Mouse (Mus musculus) stomach, embryonic 15.5 days (tissue): Measurements from ENCODE around the gene Car4. TPM values are rescaled to one million over a fixed set of nuclear protein-coding genes. Genes with fewer than 3 reads are reported as not detected.

Source experiments
- ATAC-seq: fragments of 200-750 bp; cut with Nextera tagmentation; 2 replicates; pipeline ENCODE4 v1.8.0; 2017; ENCODE audit warnings: low read depth, moderate number of reproducible peaks, moderate TSS enrichment; ENCODE audit not compliant: insufficient read depth, low FRiP score
- H3K27ac ChIP-seq: fragments of 300-500 bp; sonication (generic); 2 replicates; pipeline ENCODE4 v1.5.1; 2015; ENCODE audit warnings: mild to moderate bottlenecking, inconsistent platforms
- H3K27me3 ChIP-seq: fragments of 300-500 bp; sonication (generic); replicated peaks from 2 replicates; pipeline ENCODE4 v1.6.1; 2015; ENCODE audit warnings: inconsistent platforms
- H3K36me3 ChIP-seq: fragments of 300-500 bp; sonication (generic); 2 replicates; pipeline ENCODE4 v1.6.1; 2015; ENCODE audit warnings: inconsistent platforms
- H3K4me1 ChIP-seq: fragments of 300-500 bp; sonication (generic); 2 replicates; pipeline ENCODE4 v1.6.1; 2015; ENCODE audit warnings: inconsistent platforms
- H3K4me2 ChIP-seq: fragments of 300-500 bp; sonication (generic); 2 replicates; pipeline ENCODE4 v1.6.1; 2015; ENCODE audit warnings: mild to moderate bottlenecking, inconsistent platforms
- H3K4me3 ChIP-seq: fragments of 300-500 bp; sonication (generic); replicated peaks from 2 replicates; pipeline ENCODE4 v1.5.1; 2015; ENCODE audit warnings: inconsistent platforms
- H3K9ac ChIP-seq: fragments of 300-500 bp; sonication (generic); 2 replicates; pipeline ENCODE4 v1.6.1; 2015; ENCODE audit warnings: inconsistent platforms
- H3K9me3 ChIP-seq: fragments of 300-500 bp; sonication (generic); 2 replicates; pipeline ENCODE4 v1.6.1; 2016; ENCODE audit warnings: inconsistent platforms
- WGBS: fragments of 180-500 bp; shearing (Covaris S2); methylation state at CpG from one replicate; pipeline ENCODE4 v1.1.7; 2015; 5-methylcytosine and 5-hydroxymethylcytosine counted together
- polyA plus RNA-seq: library from polyadenylated mRNA; unstranded; fragments of >200 nt; fragmentation: Nextera tagmentation; extraction: Ambion mirVana; gene quantifications from 2 replicates; pipeline ENCODE4 v1.2.1, GENCODE M21; 2015

The Car4 gene
- polyA plus RNA-seq, 1 experiment from 2014 or later: 0.51 TPM

GRCm38 (mm10) chr11:84959701-84960181 lies 2.2 kb downstream of the Car4 start:
- Histone ChIP-seq H3K9ac (no peak overlapping the region), H3K4me3 (no peak overlapping the region), H3K27me3 (peaks cover 41% of the 10 kb centered on the region), H3K27ac (no peak overlapping the region), H3K4me1 (peaks cover 7% of the 10 kb centered on the region), H3K36me3 (no peaks in the 10 kb centered on the region), H3K4me2 (no peak overlapping the region; the same call in 1 of the 2 replicates), H3K9me3 (no peaks in the 10 kb centered on the region)
- 5% methylated on average over 9 of the region's 9 CpGs for WGBS
- no peak for ATAC-seq

DNA sequence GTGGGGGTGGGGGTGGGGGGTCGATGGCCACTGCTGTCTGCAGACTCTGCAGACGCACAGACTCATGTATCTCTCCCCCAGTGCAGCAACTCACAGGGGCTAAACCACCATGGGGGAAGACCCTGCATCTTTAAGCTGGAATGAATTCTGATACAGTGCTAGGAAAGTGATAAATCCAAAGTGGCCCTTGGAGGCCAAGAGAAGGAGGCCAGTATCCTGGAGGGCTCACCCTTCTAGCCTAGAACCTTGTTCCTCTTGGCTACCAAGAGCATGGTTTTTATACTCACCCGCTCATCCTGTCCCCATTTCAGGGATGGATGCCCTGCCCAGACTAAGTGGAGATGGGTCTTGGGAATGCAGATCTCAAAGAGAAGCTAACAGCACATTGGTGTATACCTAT lies 2.7 kb downstream of the Car4 start:
- H3K27ac ChIP-seq: no peak overlapping the region
- peaks cover 7% of the 10 kb centered on the region for H3K4me1 ChIP-seq
- H3K27me3 ChIP-seq: peaks cover 41% of the 10 kb centered on the region
- 39% methylated on average over 3 of the region's 3 CpGs for WGBS
- H3K4me2 ChIP-seq: no peak overlapping the region
- H3K9ac ChIP-seq: no peak overlapping the region
- no peak overlapping the region for H3K4me3 ChIP-seq
- no peak for ATAC-seq
- no peaks in the 10 kb centered on the region for H3K9me3 ChIP-seq
- H3K36me3 ChIP-seq: no peaks in the 10 kb centered on the region

- no peak overlapping the region for H3K27ac ChIP-seq
- H3K4me2 ChIP-seq: no peak overlapping the region
- no peaks in the 10 kb centered on the region for H3K36me3 ChIP-seq
- H3K9ac ChIP-seq: no peak overlapping the region
- 70% methylated on average over 6 of the region's 6 CpGs for WGBS
- no peak for ATAC-seq
- H3K27me3 ChIP-seq: peaks cover 40% of the 10 kb centered on the region
- no peaks in the 10 kb centered on the region for H3K9me3 ChIP-seq
- peaks cover 7% of the 10 kb centered on the region for H3K4me1 ChIP-seq
- no peak overlapping the region for H3K4me3 ChIP-seq
Observed at GRCm38 (mm10) chr11:84960780-84961179, 3.2 kb downstream of the Car4 start.

DNA sequence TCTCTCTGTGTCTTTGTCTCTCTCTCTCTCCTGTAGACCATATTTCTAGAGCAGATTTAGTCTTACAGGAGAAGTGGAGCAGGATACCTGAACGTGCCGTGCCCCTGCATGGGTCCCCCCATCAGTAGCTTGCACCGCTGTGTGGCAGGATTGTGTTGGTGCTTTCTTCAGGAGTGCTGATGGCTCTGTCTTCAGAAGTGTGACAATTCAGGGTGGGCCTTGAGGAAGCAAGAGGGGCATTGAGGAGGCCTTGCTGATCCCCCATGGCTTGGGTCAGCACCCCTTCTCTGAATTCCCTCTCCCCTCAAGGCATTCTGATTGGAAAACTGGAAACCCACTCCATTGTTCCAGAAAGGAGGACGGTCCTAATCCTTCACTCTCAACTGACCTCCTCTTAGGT lies 4.0 kb downstream of the Car4 start:
- H3K4me2 ChIP-seq: no peak overlapping the region
- 93% methylated on average over 4 of the region's 4 CpGs for WGBS
- no peak for ATAC-seq

DNA sequence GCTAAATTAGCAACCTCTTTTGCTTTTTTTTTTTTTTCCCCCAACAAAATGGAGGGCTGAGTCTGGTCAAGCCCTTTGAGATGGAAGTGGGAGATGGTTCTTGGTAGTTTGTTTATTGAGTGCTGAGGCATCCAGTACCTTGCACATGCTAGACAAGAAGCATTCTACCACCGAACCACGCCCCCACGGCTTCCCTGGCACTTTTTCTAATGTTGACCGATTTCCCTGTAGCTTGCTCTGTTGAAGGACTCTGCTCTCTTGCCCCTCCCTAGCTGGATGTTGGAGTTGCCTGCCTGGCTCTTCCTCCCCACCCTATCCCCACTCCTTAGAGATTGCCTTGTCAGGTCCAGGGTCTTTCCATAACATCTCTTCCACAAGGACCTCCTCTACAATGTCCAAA lies 5.0 kb downstream of the Car4 start:
- ATAC-seq: no peak
- WGBS: 74% methylated on average over 4 of the region's 4 CpGs
- H3K9ac ChIP-seq: no peak overlapping the region
- no peaks in the 10 kb centered on the region for H3K9me3 ChIP-seq
- peaks cover 11% of the 10 kb centered on the region for H3K4me1 ChIP-seq
- no peak overlapping the region for H3K4me3 ChIP-seq
- H3K36me3 ChIP-seq: no peaks in the 10 kb centered on the region
- no peak overlapping the region for H3K27ac ChIP-seq
- H3K27me3 ChIP-seq: peaks cover 22% of the 10 kb centered on the region
- H3K4me2 ChIP-seq: no peak overlapping the region

More for the DNA sequence above, 4.0 kb downstream of the Car4 start:
- Histone ChIP-seq H3K36me3 (no peaks in the 10 kb centered on the region), H3K4me3 (no peak overlapping the region), H3K4me1 (peaks cover 7% of the 10 kb centered on the region), H3K27ac (no peak overlapping the region), H3K9ac (no peak overlapping the region), H3K9me3 (no peaks in the 10 kb centered on the region), H3K27me3 (peaks cover 32% of the 10 kb centered on the region)

DNA sequence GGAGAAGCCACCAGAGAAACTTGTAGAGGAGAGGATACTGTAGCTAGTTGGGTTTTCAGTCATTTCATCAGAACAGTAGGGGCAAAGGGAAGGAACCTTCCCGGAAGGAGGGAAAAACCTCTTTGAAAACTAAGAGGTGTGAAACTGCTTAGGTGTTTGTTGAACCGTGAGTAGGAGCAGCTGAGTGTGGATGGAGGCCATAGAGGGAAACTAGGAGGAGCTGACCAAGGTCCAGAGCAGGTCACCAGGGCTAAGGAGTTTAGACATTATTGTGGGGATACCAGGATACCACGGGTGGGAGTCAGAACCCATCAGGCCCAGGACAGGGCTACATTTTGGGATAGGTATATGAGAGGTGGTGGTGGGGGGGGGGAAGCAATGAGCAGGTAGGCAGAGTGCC lies 6.0 kb downstream of the Car4 start:
- H3K27ac ChIP-seq: no peak overlapping the region
- peaks cover 12% of the 10 kb centered on the region for H3K27me3 ChIP-seq
- H3K9ac ChIP-seq: no peak overlapping the region
- H3K36me3 ChIP-seq: no peaks in the 10 kb centered on the region
- no peaks in the 10 kb centered on the region for H3K9me3 ChIP-seq
- H3K4me3 ChIP-seq: no peak overlapping the region
- WGBS: 71% methylated on average over 3 of the region's 3 CpGs
- no peak for ATAC-seq
- 0 out of 2 replicates have a peak, but pooled peaks cover 4% of the 10 kb centered on the region for H3K4me1 ChIP-seq
- H3K4me2 ChIP-seq: no peak overlapping the region

GRCm38 (mm10) chr11:84966696-84967095 lies 9.1 kb downstream of the Car4 start:
- Histone ChIP-seq H3K36me3 (no peaks in the 10 kb centered on the region), H3K9me3 (no peaks in the 10 kb centered on the region), H3K4me3 (no peak overlapping the region), H3K4me2 (no peak overlapping the region), H3K27me3 (no peaks in the 10 kb centered on the region), H3K27ac (no peak overlapping the region), H3K9ac (no peak overlapping the region), H3K4me1 (0 out of 2 replicates have a peak, but pooled peaks cover 4% of the 10 kb centered on the region)
- 69% methylated on average over 4 of the region's 4 CpGs for WGBS
- no peak for ATAC-seq

DNA sequence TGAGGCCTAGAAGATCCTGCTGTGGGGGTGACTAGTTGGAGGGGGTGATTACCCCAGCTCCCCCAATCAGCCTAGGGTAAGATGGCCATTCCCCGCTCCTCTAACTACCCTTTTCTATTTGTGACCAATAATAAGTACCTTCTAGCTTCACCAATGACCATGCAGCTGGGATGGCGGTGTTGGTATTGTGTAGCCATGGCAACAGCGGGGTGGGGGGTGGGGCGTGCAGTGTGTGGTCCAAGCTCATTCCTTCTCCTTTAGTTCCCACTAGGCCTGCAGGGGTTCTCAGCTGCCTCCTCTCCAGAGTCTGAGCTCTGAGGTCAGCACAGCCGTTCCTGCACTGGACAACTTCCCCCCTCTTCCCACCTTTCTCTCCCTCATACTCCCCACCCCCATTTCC lies 9.5 kb downstream of the Car4 start:
- 0 out of 2 replicates have a peak, but pooled peaks have one; percentile 31 for ATAC-seq
- Histone ChIP-seq H3K27ac (no peak overlapping the region), H3K9me3 (no peaks in the 10 kb centered on the region), H3K27me3 (no peaks in the 10 kb centered on the region), H3K4me3 (no peak overlapping the region), H3K9ac (no peak overlapping the region), H3K4me1 (0 out of 2 replicates have a peak, but pooled peaks cover 4% of the 10 kb centered on the region), H3K36me3 (no peaks in the 10 kb centered on the region), H3K4me2 (no peak overlapping the region)
- 31% methylated on average over 5 of the region's 5 CpGs for WGBS

DNA sequence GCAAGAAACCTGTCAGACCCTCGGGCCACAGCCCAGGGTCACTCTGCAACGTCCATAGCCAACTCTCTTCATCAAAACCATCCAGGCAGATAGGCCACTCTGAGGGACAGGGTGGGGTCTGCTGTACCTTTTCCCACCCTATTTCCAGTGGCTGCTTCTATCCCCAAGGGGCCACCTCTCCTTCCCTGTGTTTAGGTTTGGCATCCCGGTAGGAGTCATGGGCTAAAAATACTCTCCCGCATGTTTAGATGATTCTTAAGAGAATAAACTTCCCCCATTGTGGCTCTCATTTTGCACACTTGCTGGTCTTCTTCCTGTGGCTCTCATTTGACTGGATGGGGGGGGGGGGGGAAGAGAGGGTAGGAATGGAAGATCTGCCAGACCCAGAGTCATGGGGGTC lies 10.7 kb downstream of the Car4 start:
- Histone ChIP-seq H3K4me1 (0 out of 2 replicates have a peak, but pooled peaks cover 4% of the 10 kb centered on the region), H3K36me3 (no peaks in the 10 kb centered on the region), H3K9ac (no peak overlapping the region), H3K9me3 (no peaks in the 10 kb centered on the region), H3K4me2 (no peak overlapping the region), H3K4me3 (no peak overlapping the region), H3K27ac (no peak overlapping the region), H3K27me3 (no peaks in the 10 kb centered on the region)
- WGBS: 64% methylated on average over 4 of the region's 4 CpGs
- ATAC-seq: no peak

DNA sequence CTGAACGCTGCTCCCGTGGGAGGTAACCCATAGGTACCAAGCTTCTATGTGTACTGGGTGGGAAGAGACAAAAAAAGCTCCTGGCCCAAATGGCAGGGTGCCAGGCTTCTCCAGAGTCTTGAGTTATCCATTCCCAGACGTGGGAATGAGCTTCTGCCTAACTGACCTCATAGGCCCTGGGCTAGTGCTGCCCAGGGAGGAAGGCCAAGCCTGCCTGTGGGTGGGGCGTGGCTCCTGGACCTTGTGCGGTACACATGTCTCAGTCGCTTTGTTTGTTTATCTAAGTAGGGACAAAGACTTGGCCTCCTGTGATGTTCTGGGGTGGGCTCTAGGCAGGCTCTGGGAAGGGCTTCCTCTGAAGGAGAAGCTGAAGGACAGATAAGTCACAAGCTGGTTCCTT lies 11.2 kb downstream of the Car4 start:
- Histone ChIP-seq H3K9me3 (no peaks in the 10 kb centered on the region), H3K4me2 (no peak overlapping the region), H3K27ac (no peak overlapping the region), H3K27me3 (no peaks in the 10 kb centered on the region), H3K4me1 (0 out of 2 replicates have a peak, but pooled peaks cover 4% of the 10 kb centered on the region), H3K9ac (no peak overlapping the region), H3K36me3 (no peaks in the 10 kb centered on the region), H3K4me3 (no peak overlapping the region)
- 53% methylated on average over 6 of the region's 6 CpGs for WGBS
- no peak; the same call in 1 of the 2 replicates for ATAC-seq

GRCm38 (mm10) chr11:84972067-84972466 lies 14.5 kb downstream of the Car4 start:
- Histone ChIP-seq H3K4me2 (no peak overlapping the region), H3K36me3 (no peaks in the 10 kb centered on the region), H3K27ac (no peak overlapping the region), H3K4me3 (no peak overlapping the region), H3K27me3 (no peaks in the 10 kb centered on the region), H3K9me3 (no peaks in the 10 kb centered on the region), H3K9ac (no peak overlapping the region), H3K4me1 (no peaks in the 10 kb centered on the region)
- ATAC-seq: no peak
- WGBS: 66% methylated on average over 3 of the region's 3 CpGs

DNA sequence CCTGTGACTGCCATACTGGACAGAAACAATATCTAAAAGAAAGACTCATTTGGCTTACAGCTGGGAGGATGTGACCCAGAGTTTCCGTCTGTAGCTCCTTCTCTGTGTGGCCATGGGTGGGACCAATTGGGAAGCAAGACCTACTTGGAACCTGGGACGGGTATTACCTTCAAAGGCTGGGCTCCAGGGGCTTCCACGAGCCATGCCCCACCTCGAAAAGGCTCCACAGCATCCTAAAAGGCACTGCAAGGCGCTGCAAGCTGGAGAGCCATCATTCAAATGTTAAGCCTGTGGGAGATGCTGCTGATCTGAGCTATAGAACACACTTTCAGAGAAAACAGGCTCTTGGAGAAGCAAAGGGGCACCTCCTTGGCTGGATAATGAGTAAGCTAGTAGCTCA lies 16.1 kb downstream of the Car4 start:
- no peak overlapping the region for H3K4me3 ChIP-seq
- H3K4me2 ChIP-seq: no peak overlapping the region
- ATAC-seq: no peak
- 42% methylated on average over 5 of the region's 5 CpGs for WGBS
- no peaks in the 10 kb centered on the region for H3K9me3 ChIP-seq
- no peak overlapping the region for H3K27ac ChIP-seq
- H3K9ac ChIP-seq: no peak overlapping the region
- H3K36me3 ChIP-seq: no peaks in the 10 kb centered on the region
- H3K27me3 ChIP-seq: no peaks in the 10 kb centered on the region
- no peaks in the 10 kb centered on the region for H3K4me1 ChIP-seq

GRCm38 (mm10) chr11:84974582-84974981 lies 17.0 kb downstream of the Car4 start:
- no peak overlapping the region for H3K9ac ChIP-seq
- ATAC-seq: no peak

More at GRCm38 (mm10) chr11:84974582-84974981, 17.0 kb downstream of the Car4 start:
- Histone ChIP-seq H3K36me3 (no peaks in the 10 kb centered on the region), H3K27ac (no peak overlapping the region), H3K27me3 (no peaks in the 10 kb centered on the region), H3K9me3 (no peaks in the 10 kb centered on the region), H3K4me2 (no peak overlapping the region), H3K4me1 (no peaks in the 10 kb centered on the region), H3K4me3 (no peak overlapping the region)
- 53% methylated on average over 7 of the region's 7 CpGs for WGBS
